Mouse (Mus musculus): ENCODE data around the gene Nubp1.

Gene Nubp1

DNA sequence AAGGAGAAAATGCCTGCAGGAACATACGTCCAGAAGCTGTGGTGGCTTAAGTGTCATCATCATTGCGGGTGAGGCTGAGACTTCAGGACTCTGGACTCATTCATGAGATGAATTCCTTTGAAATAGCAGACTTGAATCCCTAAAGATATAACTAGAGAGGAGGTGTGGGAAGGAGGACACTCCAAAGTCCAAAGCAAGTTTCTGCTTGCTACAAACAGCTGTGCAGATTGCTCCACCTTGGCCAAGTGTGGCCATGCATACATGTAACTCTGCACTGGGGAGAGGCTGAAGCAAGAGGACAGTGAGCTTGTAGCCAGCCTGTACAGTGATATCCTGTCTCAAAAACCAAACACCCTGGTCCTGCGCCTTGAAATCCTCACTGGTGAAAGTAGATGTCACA lies 60.2 kb downstream of the Nubp1 start:
- no peak for DNase-seq

Data from lung, postnatal 10 days (tissue).